Mouse (Mus musculus): ENCODE data around the gene Spdef.

Spdef gene

GRCm38 (mm10) chr17:27725011-27725410 lies 3.7 kb downstream of the Spdef start:
- no peak for DNase-seq (ENCODE audit: low spot score)

GRCm38 (mm10) chr17:27724327-27724726 lies 4.4 kb downstream of the Spdef start:
- DNase-seq (ENCODE audit: low spot score): no peak

- peak; percentile 27 for DNase-seq (ENCODE audit: low spot score)
Measured at GRCm38 (mm10) chr17:27721125-27721664, 7.6 kb downstream of the Spdef start.

GRCm38 (mm10) chr17:27720326-27720725 lies 8.4 kb downstream of the Spdef start:
- no peak for DNase-seq (ENCODE audit: low spot score)

GRCm38 (mm10) chr17:27719663-27720062 lies 9.1 kb downstream of the Spdef start:
- no peak for DNase-seq (ENCODE audit: low spot score)

- no peak for DNase-seq (ENCODE audit: low spot score)
Measured at GRCm38 (mm10) chr17:27718250-27718649, 10.5 kb downstream of the Spdef start.

- DNase-seq (ENCODE audit: low spot score): no peak
Measured at GRCm38 (mm10) chr17:27716804-27717203, 12.0 kb downstream of the Spdef start.

GRCm38 (mm10) chr17:27712832-27713231 lies 15.9 kb downstream of the Spdef start:
- no peak for DNase-seq (ENCODE audit: low spot score)

GRCm38 (mm10) chr17:27709650-27710049 lies 19.1 kb downstream of the Spdef start:
- no peak for DNase-seq (ENCODE audit: low spot score)

GRCm38 (mm10) chr17:27707954-27708661 lies 20.6 kb downstream of the Spdef start:
- peak; percentile 66 for DNase-seq (ENCODE audit: low spot score)

- no peak for DNase-seq (ENCODE audit: low spot score)
Measured at GRCm38 (mm10) chr17:27705661-27706060, 23.1 kb downstream of the Spdef start.

- no peak for DNase-seq (ENCODE audit: low spot score)
Measured at GRCm38 (mm10) chr17:27703961-27704621, 24.7 kb downstream of the Spdef start.

- peak; percentile 58 for DNase-seq (ENCODE audit: low spot score)
Measured at GRCm38 (mm10) chr17:27702518-27702917, 26.2 kb downstream of the Spdef start.

GRCm38 (mm10) chr17:27701856-27702255 lies 26.9 kb downstream of the Spdef start:
- DNase-seq (ENCODE audit: low spot score): no peak

GRCm38 (mm10) chr17:27700812-27701211 lies 27.9 kb downstream of the Spdef start:
- DNase-seq (ENCODE audit: low spot score): no peak

- no peak for DNase-seq (ENCODE audit: low spot score)
Measured at GRCm38 (mm10) chr17:27699641-27700244, 29.0 kb downstream of the Spdef start.

- no peak for DNase-seq (ENCODE audit: low spot score)
Measured at GRCm38 (mm10) chr17:27690993-27691693, 37.6 kb downstream of the Spdef start.

- no peak for DNase-seq (ENCODE audit: low spot score)
Measured at GRCm38 (mm10) chr17:27686395-27686794, 42.4 kb downstream of the Spdef start.

GRCm38 (mm10) chr17:27685550-27685913 lies 43.2 kb downstream of the Spdef start:
- DNase-seq (ENCODE audit: low spot score): no peak

- DNase-seq (ENCODE audit: low spot score): peak; percentile 33
Measured at GRCm38 (mm10) chr17:27684886-27685549, 43.7 kb downstream of the Spdef start.

- no peak for DNase-seq (ENCODE audit: low spot score)
Measured at GRCm38 (mm10) chr17:27678924-27679813, 49.6 kb downstream of the Spdef start.
